Mouse (Mus musculus) brain, embryonic 14.5 days (tissue): ENCODE results near the gene Calm5.

Experiments
- CTCF ChIP-seq: fragments of 200-500 bp; IDR thresholded peaks from 2 replicates; pipeline ENCODE4 v1.5.1; 2012; ENCODE audit warnings: inconsistent platforms, mild to moderate bottlenecking, moderate library complexity, borderline replicate concordance; ENCODE audit not compliant: insufficient read depth, insufficient read length; ENCODE audit errors: extremely low read depth
- POLR2A ChIP-seq: fragments of 200-500 bp; IDR thresholded peaks from 2 replicates; pipeline ENCODE4 v1.6.1; 2012; ENCODE audit warnings: mild to moderate bottlenecking, inconsistent platforms, borderline replicate concordance; ENCODE audit not compliant: poor library complexity, insufficient read depth, insufficient read length, severe bottlenecking; ENCODE audit errors: extremely low read depth

GRCm38 (mm10) chr13:3805638-3806037 is 48.3 kb upstream of the Calm5 start:
- no peak for TF ChIP-seq CTCF
- TF ChIP-seq POLR2A = no peak
